Mouse (Mus musculus): ENCODE data around the gene Npr3.

Gene Npr3

DNA sequence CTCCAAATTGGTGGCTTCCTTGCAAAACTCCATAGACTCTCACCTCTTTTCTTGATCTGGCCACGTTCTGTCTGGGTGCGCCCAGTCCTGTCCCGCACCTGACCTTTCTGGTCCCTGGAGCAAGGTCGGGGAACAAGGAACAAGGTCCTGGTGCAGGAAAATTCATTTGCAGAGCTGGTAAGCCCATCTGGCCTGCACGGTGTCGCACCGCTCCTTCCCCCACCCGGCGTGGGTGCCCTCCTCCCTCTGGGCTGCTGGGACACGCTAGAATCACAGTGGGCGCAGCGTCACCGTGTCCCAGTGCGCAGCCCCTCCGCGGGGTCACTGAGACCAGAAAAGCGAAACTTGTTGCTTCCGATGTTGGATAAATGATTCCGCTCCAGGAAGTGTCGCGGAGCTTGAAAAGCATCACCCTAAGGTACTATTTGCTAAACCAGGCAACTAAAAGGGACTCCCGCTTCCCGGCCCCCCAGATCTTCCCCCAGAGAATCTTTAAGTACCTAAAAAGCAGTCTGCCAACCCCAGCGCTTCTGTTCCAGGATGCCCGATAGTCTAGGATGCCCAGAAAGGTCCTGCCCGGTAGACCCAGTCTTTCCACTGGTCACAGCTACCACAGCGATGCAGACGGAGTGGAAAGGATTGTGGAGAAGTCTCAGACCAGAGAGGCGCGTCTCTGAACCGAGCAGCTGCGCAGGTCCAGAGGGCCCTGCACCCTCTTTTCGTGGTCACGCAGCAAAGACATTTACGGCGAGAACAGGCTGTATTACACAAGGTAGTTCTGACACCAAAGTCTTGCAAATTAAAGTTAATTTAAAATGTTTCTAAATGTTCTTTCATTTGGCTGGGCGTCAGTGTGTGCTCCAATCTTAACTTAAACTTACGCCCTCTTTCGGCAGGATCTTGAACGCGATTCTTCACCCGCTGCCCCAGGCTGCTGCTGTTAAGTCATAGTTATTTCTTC lies at the start of gene Npr3:
Npr3 (minus strand) TSS at position 717 of the 961 bp plus-strand sequence.
- peak; percentile 61 to 65 for DNase-seq

GRCm38 (mm10) chr15:11956129-11956528 lies 49.0 kb upstream of the Npr3 start:
- no peak for DNase-seq

- no peak for DNase-seq
Observed at GRCm38 (mm10) chr15:11954190-11954589, 47.1 kb upstream of the Npr3 start.

- DNase-seq = no peak
Observed at GRCm38 (mm10) chr15:11952159-11952558, 45.1 kb upstream of the Npr3 start.

DNA sequence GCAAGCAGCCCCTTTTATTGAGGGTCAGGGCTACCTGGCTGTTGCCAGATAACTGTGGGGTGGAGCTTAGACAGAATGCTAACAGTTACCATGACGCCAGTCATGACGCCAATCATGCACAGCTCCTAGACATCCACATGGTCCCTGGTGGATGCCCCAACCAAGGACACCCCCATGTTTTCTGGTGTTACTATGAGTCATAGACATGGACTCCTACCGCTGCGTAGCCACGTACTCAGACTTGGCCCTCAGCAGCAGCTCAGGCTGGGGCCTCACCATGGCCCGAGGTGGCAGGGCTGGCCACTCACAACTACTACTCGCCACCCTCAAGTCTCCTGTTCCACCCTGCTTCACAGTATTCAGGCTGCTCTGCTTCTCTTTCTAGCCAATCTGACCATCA lies 44.1 kb upstream of the Npr3 start:
- no peak for DNase-seq

- DNase-seq = no peak
Observed at GRCm38 (mm10) chr15:11950144-11950543, 43.1 kb upstream of the Npr3 start.

DNA sequence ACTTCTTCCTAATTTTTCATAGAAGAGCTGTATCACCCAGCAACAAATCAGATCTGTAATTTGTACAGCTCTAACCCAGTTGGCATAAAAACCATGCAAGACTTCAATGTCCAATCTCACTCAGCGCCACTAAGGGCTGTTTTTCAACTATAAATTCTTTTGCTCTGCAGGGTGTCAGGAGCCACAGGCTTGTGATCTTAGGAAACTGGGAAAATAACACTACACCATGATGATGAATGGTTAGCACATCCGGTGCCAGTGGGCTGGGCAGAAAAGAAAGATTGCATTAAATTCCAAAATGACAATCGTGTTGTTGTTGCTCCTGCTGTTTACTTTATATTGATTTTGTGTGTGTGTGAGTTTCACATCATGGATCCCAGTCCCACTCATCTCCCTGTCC lies 42.4 kb upstream of the Npr3 start:
- no peak for DNase-seq

DNA sequence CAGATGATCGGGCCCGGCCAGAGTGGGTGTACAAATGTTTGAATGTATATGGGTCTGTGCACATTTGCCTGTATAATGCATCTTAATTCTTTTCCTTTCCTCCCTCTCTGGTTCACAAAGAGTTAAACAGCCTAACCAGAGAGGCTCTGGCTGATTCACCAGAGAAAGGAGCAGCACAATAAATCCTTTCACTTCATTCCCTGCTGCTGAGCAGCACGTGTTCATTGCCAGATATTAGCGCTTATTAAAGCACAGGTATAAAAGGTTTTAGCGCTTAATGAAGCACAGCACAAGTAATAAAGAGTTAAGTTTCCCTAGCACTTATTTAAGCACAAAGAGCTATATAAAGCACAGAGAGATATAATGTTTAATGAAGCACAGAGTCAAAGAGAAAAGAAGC lies 33.8 kb upstream of the Npr3 start:
- no peak for DNase-seq

GRCm38 (mm10) chr15:11927742-11928141 lies 20.7 kb upstream of the Npr3 start:
- DNase-seq = no peak

DNA sequence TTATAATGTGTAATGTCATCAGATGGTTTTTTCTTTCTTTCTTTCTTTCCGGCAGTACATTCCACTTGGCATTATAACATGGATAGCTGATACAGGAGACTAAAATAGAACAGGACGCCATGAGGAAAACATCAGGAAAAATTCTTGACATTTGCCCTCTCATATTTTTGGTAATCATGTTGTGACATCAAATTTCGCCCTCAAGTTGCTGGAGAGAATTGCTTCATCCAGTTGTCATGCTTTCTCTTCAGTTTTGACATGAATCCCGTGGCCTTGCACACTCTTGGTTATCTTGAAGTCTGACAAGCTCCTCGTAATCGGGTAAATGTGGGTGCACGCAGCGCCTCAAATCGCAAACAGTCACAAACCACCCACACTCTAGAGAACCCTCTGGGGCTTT lies 7.0 kb upstream of the Npr3 start:
- DNase-seq = no peak

- peak; percentile 23 to 49 for DNase-seq
Observed at GRCm38 (mm10) chr15:11909875-11910274, 2.8 kb upstream of the Npr3 start.

GRCm38 (mm10) chr15:11908166-11908565 lies 1.1 kb upstream of the Npr3 start:
- DNase-seq = peak in 1 of 2 experiments; percentile 5

GRCm38 (mm10) chr15:11906021-11906570 lies 991 bp downstream of the Npr3 start:
- peak; percentile 20 to 44 for DNase-seq

- DNase-seq = peak; percentile 50 to 55
Observed at GRCm38 (mm10) chr15:11904848-11905672, 2.0 kb downstream of the Npr3 start.

GRCm38 (mm10) chr15:11904043-11904847 lies 2.8 kb downstream of the Npr3 start:
- DNase-seq = peak; percentile 33 to 35

DNA sequence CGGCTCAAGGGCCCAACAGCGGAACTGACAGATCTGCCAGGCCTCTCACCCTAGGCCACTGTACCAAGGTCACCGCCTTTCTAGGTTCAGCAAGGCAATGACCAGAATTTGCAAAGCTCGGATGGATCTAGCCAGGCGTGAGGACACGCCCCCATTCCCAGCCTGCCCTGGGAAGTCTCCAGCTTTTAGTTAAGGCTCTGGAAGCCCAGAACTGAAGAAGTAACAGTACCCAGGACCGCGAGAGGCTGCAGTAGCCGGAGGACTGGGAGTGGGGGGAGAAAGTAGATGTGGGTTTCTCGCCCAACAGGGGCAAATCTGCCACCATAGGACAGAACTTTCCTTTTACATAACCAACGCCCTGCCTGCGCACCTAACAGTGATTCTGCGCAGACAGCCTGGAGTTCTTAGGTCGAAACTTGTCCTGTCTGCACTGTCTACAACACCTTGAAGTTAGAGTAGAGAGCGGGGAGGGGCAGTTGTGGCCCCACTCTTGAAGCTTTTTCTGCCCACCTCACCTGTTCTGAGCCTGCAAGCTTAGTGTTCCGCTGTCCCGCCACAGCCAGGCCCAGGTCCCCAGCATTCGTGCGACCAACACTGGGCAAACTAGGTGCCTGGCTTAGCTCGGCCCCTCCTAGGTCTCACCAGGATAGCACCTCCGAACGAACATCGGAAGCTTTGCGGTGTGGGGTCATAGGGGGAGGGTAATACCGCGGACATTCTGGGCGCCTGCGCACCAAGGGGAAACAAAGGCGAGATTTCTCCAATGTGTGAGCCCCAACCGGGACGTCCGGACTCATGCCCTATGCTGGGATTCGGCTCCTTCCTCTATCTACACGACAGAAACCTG lies 3.7 kb downstream of the Npr3 start:
- DNase-seq = no peak

DNA sequence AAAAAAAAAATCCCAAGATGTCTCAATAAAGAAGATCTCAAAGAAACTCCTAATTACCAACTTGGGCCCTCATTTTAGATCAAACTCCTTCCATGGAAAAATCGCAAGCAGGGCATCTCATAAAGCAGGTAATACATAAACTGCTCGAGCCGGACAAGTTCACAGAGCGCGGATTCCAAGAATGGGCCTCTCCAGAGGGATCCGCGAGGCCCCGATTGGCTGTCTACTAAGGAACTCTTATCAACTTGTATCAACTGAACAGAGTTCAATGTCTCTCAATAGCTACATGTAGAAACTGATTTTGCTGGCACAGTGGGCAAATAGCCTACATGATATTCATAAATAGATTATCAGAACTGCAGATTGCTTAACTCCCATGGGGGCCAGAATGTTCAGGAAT lies 9.5 kb downstream of the Npr3 start:
- DNase-seq = no peak

DNA sequence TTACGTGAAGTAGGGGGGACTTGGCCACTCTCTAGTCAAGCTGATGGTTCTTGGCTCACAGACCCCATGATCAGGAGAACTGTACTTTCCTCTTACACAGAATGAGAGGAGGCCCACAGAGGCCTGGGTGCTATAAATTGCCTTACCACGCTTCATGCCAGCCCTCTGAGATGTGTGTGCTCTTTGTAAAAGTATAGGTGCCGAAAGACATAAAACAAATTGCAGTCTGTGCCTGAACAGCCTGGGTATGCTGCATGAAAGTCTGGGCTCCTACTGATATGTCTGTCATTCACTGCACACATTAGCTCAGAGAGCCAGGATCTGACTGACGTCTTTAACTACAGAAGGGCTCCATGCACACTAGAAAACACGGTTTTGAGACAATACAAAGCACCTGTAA lies 9.9 kb downstream of the Npr3 start:
- DNase-seq = no peak

GRCm38 (mm10) chr15:11893969-11894368 lies 13.1 kb downstream of the Npr3 start:
- DNase-seq = no peak

- peak in 1 of 2 experiments; percentile 6 for DNase-seq
Observed at GRCm38 (mm10) chr15:11891395-11891794, 15.7 kb downstream of the Npr3 start.

- DNase-seq = no peak
Observed at GRCm38 (mm10) chr15:11882508-11883205, 24.4 kb downstream of the Npr3 start.
